Mouse (Mus musculus) limb, embryonic 15.5 days (tissue): ENCODE measurements at regions not wholly inside any gene's neighbourhood (a gene's known extent, or its start where the extent isn't known, plus 50 kb on each side); places are given as distances from the start of the nearest gene placed in this dataset.

ENCODE experiments used
- ATAC-seq: fragments of 200-750 bp; cut with Nextera tagmentation; 2 replicates; pipeline ENCODE4 v1.8.0; 2017; ENCODE audit warnings: low read depth, moderate TSS enrichment; ENCODE audit not compliant: insufficient number of reproducible peaks, low FRiP score, low TSS enrichment
- H3K27ac ChIP-seq: fragments of 300-500 bp; sonication (generic); 2 replicates; pipeline ENCODE4 v1.5.1; 2015; ENCODE audit warnings: moderate library complexity, mild to moderate bottlenecking, inconsistent platforms
- H3K27me3 ChIP-seq: fragments of 300-500 bp; sonication (generic); 2 replicates; pipeline ENCODE4 v1.6.1; 2015; ENCODE audit warnings: inconsistent platforms
- H3K36me3 ChIP-seq: fragments of 300-500 bp; sonication (generic); 2 replicates; pipeline ENCODE4 v1.6.1; 2015; ENCODE audit warnings: inconsistent platforms
- H3K4me1 ChIP-seq: fragments of 300-500 bp; sonication (generic); 2 replicates; pipeline ENCODE4 v1.6.1; 2015; ENCODE audit warnings: inconsistent platforms
- H3K4me2 ChIP-seq: fragments of 300-500 bp; sonication (generic); 2 replicates; pipeline ENCODE4 v1.6.1; 2015; ENCODE audit warnings: mild to moderate bottlenecking, inconsistent platforms
- H3K4me3 ChIP-seq: fragments of 300-500 bp; sonication (generic); 2 replicates; pipeline ENCODE4 v1.5.1; 2015; ENCODE audit warnings: mild to moderate bottlenecking, inconsistent platforms
- H3K9ac ChIP-seq: fragments of 300-500 bp; sonication (generic); 2 replicates; pipeline ENCODE4 v1.6.1; 2015; ENCODE audit warnings: inconsistent platforms
- H3K9me3 ChIP-seq: fragments of 300-500 bp; sonication (generic); 2 replicates; pipeline ENCODE4 v1.6.1; 2016; ENCODE audit warnings: inconsistent platforms
- WGBS: fragments of 180-500 bp; shearing (Covaris S2); methylation state at CpG from one replicate; pipeline ENCODE4 v1.1.7; 2015; 5-methylcytosine and 5-hydroxymethylcytosine counted together

DNA sequence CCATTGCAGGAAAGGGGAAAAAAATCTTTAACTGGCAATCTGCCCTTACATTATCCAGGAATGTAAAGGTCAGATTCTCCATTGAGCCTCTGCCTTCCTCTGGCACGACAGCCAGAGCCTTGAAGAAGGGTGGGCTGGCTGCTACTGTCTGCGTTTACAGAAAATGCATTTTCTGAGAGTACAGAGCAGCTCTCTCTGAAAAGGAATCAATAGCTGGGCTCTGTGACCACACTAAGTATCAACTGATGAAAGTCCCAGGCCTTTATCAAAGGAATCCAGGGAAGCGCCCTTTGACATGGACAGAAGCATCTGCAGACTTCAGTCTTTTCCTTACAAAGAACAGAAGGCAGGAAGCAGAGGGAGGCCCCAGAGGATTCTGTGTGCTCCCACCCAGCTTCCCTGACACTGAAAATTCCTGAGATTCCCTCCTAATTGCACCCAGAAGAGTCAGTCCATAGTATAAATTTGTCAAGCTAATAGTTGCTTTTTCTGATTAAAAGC is 124.2 kb downstream of the Ankrd50 start:
- ATAC-seq = no peak
- H3K4me1 ChIP-seq = peaks cover 7% of the 10 kb centered on the region
- H3K4me3 ChIP-seq = no peak overlapping the region
- no peaks in the 10 kb centered on the region for H3K27me3 ChIP-seq
- no peaks in the 10 kb centered on the region for H3K9me3 ChIP-seq
- no peak overlapping the region for H3K27ac ChIP-seq
- no peak overlapping the region for H3K4me2 ChIP-seq
- no peak overlapping the region for H3K9ac ChIP-seq
- 26% methylated on average over 3 of the region's 3 CpGs for WGBS
- H3K36me3 ChIP-seq = no peaks in the 10 kb centered on the region

DNA sequence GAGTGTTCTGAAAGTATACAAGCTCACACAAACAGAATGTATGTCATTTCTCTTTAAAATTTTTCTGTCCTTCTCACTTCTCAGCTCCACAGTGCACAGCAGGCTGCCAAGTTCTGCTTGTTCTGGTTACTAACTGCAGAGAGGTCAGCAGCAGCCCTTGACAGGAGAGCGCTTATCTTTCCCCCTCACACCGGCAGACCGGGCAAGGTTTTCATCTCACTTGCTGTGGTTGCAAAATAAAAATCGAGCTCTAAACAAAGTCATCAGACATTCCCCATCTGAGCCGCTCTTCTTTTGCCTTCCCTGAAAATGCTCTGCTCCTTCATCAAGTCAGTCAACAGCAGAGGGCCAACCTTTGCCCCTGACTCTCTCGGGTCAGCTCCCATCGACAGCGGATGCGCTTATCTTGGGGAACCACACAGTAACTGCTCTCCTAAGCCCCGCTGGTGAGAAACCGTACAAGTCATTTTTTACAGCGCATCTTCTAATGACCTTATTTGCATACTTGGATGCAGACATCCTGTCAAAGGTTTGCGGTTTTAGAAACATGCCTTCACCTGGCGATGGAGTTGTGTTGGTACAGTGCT is 126.6 kb downstream of the Ankrd50 start:
- H3K27me3 ChIP-seq = no peaks in the 10 kb centered on the region
- 51% methylated on average over 14 of the region's 14 CpGs for whole genome bisulfite sequencing
- no peak overlapping the region for H3K4me3 ChIP-seq
- ATAC-seq = no peak
- peaks cover 7% of the 10 kb centered on the region for H3K4me1 ChIP-seq
- no peak overlapping the region for H3K9ac ChIP-seq
- H3K36me3 ChIP-seq = no peaks in the 10 kb centered on the region
- no peak overlapping the region for H3K4me2 ChIP-seq
- H3K27ac ChIP-seq = no peak overlapping the region
- no peaks in the 10 kb centered on the region for H3K9me3 ChIP-seq

DNA sequence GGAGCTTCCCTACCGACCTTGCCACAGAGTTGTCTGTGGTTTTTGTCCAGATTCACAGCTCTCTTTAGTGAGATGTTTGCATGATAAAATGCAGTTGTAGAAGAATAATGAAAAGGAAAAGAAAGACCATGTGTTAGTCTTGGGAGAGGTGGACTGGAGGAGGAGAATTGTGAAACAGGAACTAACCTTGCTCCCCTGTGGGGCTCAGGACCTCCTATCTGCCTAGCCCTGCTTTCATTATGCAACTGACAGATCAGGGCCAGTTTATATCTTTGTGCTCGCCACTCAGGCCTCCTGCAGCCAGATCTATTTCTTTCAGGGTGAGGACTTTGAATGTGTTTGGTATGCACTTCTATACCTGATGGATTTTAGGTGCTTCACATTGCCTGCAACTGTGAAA is 140.4 kb downstream of the Ankrd50 start:
- H3K9ac ChIP-seq = no peak overlapping the region
- H3K9me3 ChIP-seq = no peaks in the 10 kb centered on the region
- no peaks in the 10 kb centered on the region for H3K27me3 ChIP-seq
- H3K4me1 ChIP-seq = no peaks in the 10 kb centered on the region
- H3K36me3 ChIP-seq = no peaks in the 10 kb centered on the region
- H3K4me2 ChIP-seq = no peak overlapping the region
- H3K4me3 ChIP-seq = no peak overlapping the region
- H3K27ac ChIP-seq = no peak overlapping the region
- WGBS = 34% methylated on average over 2 of the region's 2 CpGs
- ATAC-seq = no peak

DNA sequence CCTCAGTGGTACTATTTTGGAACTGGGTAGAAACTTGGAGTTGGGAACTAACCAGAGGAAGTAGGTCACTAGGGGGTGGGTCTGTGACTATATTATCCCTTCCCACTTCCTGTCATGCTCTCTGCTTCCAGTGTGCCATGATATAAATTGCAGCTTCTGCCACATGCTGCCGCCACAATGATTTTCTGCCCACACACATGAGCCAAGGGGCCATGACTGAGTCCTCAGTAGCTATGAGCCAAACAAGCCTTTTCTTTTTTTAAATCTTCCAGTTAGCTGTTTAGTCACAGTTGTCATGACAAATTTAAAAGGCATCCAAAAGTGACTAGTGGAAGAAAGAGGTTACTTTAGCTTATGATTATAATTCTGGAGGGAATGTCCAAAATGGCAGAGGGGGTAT is 143.0 kb downstream of the Ankrd50 start:
- Histone ChIP-seq H3K9me3 (no peaks in the 10 kb centered on the region), H3K9ac (no peak overlapping the region), H3K4me1 (no peaks in the 10 kb centered on the region), H3K36me3 (no peaks in the 10 kb centered on the region), H3K27ac (no peak overlapping the region), H3K27me3 (no peaks in the 10 kb centered on the region), H3K4me3 (no peak overlapping the region), H3K4me2 (no peak overlapping the region)
- 100% methylated on average over 1 of the region's 1 CpGs for WGBS
- no peak for ATAC-seq

DNA sequence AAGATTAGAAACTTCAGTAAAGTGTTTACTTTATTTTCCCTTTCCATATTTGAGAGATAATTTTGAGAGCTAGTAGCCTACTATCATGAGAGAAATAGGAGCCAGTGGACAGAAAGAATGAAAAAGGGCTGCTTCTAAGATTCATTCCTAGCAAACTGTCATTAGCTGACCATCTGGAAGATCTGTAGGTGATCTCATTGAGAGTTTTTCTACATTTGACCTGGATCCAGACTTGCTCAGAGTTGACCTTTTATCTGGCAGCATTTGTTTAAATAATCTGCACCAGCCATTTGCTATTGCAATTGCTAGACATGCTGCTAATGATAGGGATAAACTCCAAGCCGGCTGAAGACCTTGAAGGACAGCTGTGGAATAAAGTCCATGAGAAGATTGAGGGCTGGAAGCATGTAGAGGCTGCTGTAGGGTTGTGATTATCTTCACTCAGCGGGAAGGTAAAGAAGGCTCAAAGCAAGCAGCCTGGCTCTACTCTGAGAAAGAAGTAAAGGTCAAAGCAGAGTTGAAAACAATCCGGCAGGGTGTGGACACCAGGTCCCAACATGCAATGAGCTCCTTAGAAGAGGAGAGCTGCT is 151.2 kb downstream of the Ankrd50 start:
- 78% methylated on average over 3 of the region's 3 CpGs for WGBS

DNA sequence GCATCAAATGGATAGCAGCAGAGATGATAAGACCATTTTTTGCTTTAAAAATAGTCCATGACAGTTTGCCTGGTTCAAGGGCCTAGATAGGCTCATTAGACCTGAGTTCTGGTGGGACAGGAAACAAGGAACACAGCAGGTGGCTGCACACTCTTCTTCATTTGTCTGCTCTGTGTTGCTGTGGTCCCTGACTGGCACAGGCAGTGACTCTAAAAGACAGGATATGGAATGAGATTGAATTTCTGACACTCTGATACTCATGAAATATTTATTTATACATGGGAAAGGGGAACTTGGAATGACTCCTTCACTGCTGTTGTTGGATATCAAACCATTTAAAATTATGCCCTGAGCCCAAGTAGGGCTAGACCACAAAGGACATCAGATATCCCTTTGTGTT is 153.5 kb downstream of the Ankrd50 start:
- Histone ChIP-seq H3K4me1 (no peaks in the 10 kb centered on the region), H3K36me3 (no peaks in the 10 kb centered on the region), H3K9ac (no peak overlapping the region), H3K4me2 (no peak overlapping the region), H3K27me3 (no peaks in the 10 kb centered on the region), H3K9me3 (no peaks in the 10 kb centered on the region), H3K4me3 (no peak overlapping the region), H3K27ac (no peak overlapping the region)
- no peak for ATAC-seq

More for the DNA sequence above, 151.2 kb downstream of the Ankrd50 start:
- H3K27me3 ChIP-seq = no peaks in the 10 kb centered on the region
- no peaks in the 10 kb centered on the region for H3K36me3 ChIP-seq
- ATAC-seq = no peak
- H3K4me3 ChIP-seq = no peak overlapping the region
- no peaks in the 10 kb centered on the region for H3K9me3 ChIP-seq
- H3K4me2 ChIP-seq = no peak overlapping the region
- H3K9ac ChIP-seq = no peak overlapping the region
- no peaks in the 10 kb centered on the region for H3K4me1 ChIP-seq
- no peak overlapping the region for H3K27ac ChIP-seq

DNA sequence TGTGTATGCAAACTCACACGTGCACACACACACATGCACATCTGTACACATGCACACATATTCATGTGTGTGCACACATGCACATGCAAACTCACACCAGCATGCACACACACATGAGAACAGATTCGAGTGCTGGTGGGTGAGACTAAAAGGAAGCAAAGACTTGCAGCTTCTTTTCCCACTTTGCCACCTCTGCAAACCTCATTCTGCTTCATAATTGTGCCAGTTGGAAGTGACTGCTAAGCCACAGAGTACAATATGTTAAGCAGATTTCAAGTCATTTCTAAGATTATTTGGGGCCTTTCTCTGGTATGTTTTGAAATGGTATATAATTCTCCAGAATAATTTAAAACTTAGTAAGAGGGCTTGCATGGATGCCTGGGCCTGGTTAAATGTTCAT is 157.4 kb downstream of the Ankrd50 start:
- Histone ChIP-seq H3K36me3 (no peaks in the 10 kb centered on the region), H3K4me1 (no peaks in the 10 kb centered on the region), H3K27me3 (no peaks in the 10 kb centered on the region), H3K4me2 (no peak overlapping the region), H3K4me3 (no peak overlapping the region), H3K9me3 (no peaks in the 10 kb centered on the region), H3K9ac (no peak overlapping the region), H3K27ac (no peak overlapping the region)
- no peak for ATAC-seq
- 86% methylated on average over 2 of the region's 2 CpGs for WGBS

DNA sequence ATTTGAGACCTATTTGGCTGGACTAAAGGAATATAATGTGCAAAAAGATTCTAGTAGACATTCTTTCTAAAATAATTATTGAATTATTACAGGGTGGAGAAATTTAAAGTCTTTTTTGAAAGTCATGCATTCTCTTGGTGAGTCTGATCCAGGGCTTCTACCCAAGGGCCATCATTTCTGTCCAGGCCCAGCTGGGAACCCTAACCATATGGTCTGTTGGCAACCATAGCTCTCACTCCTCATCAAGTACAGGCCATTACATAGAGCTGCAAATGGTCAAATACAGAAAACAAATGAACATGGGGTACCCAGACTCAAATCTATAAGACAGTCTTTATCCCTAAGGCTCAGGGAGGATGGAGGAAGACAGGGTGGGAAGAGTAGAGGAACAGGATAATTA is 158.4 kb downstream of the Ankrd50 start:
- no peaks in the 10 kb centered on the region for H3K9me3 ChIP-seq
- no peak overlapping the region for H3K4me3 ChIP-seq
- ATAC-seq = no peak
- H3K36me3 ChIP-seq = no peaks in the 10 kb centered on the region
- no peak overlapping the region for H3K27ac ChIP-seq
- no peaks in the 10 kb centered on the region for H3K27me3 ChIP-seq
- H3K4me2 ChIP-seq = no peak overlapping the region
- H3K4me1 ChIP-seq = no peaks in the 10 kb centered on the region
- H3K9ac ChIP-seq = no peak overlapping the region

DNA sequence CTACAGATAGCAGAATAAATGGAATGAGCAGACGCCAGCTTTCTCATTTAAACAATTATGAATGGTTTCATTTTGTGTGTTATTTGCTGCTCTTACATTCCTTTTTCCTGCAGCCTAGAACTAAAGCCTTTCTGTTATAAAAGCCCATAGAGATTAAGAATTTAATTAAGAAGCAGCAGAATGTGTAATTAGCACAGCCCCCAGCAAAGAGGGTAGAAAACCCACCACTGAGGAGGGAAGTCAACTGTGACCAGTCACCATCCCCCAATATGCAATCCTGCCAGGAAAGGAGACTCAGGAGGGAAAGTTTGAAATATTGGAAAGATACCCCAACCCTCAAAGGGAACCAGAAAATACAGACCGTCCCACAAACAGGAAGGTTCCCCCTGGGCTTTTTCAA is 160.0 kb downstream of the Ankrd50 start:
- no peaks in the 10 kb centered on the region for H3K36me3 ChIP-seq
- no peak overlapping the region for H3K4me3 ChIP-seq
- H3K4me1 ChIP-seq = no peaks in the 10 kb centered on the region
- H3K27ac ChIP-seq = no peak overlapping the region
- no peaks in the 10 kb centered on the region for H3K9me3 ChIP-seq
- no peak for ATAC-seq
- H3K4me2 ChIP-seq = no peak overlapping the region
- 66% methylated on average over 2 of the region's 2 CpGs for WGBS
- H3K9ac ChIP-seq = no peak overlapping the region
- H3K27me3 ChIP-seq = no peaks in the 10 kb centered on the region

DNA sequence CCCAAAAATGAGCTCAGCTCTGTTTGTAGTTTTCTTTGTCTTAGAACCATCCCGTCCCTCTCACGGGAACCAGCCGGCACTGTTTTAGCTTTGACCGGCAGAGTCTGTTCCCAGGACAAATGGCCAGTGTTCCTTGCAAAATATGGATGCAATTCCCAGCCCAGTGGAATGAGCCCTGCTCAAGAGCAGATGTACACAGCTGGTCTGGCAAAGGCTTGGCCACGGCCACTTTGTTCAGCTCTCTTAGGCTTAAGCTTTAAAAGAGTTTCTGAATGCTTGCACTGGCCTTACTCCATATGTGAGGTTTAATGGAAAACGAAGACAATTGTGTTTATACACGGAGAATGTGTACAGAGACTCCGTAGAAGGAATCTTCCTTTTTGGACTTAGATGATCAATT is 162.2 kb downstream of the Ankrd50 start:
- peak; percentile 58; the same call in 1 of the 2 replicates for ATAC-seq

DNA sequence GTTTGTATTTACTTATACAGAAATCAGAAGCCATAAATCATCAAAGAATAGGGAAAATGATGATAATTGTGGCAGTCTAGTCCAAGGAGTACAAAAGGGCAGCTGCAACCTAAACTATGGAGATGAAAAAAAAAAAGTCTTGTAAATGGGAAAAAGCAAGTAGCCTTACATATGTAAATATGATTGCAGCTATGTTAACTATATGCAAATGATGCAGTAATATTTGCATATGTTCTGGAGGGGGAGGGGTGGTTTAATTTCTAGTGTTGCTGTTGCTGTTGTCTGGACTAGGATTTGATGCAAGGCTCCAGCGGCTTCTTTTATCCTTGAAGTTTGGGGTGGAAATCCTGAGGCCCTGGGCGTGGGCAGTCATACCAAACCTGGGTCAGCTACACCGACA is 163.0 kb downstream of the Ankrd50 start:
- H3K9me3 ChIP-seq = no peaks in the 10 kb centered on the region
- 72% methylated on average over 3 of the region's 3 CpGs for WGBS
- no peak for ATAC-seq
- no peaks in the 10 kb centered on the region for H3K27me3 ChIP-seq
- no peak overlapping the region for H3K4me3 ChIP-seq
- H3K4me2 ChIP-seq = no peak overlapping the region
- H3K9ac ChIP-seq = no peak overlapping the region
- H3K36me3 ChIP-seq = no peaks in the 10 kb centered on the region
- H3K27ac ChIP-seq = no peak overlapping the region
- H3K4me1 ChIP-seq = no peaks in the 10 kb centered on the region

More for the DNA sequence above, 162.2 kb downstream of the Ankrd50 start:
- Histone ChIP-seq H3K4me1 (no peaks in the 10 kb centered on the region), H3K4me2 (no peak overlapping the region), H3K9me3 (no peaks in the 10 kb centered on the region), H3K9ac (no peak overlapping the region), H3K27ac (no peak overlapping the region), H3K27me3 (no peaks in the 10 kb centered on the region), H3K4me3 (no peak overlapping the region), H3K36me3 (no peaks in the 10 kb centered on the region)
- WGBS = 45% methylated on average over 8 of the region's 8 CpGs

DNA sequence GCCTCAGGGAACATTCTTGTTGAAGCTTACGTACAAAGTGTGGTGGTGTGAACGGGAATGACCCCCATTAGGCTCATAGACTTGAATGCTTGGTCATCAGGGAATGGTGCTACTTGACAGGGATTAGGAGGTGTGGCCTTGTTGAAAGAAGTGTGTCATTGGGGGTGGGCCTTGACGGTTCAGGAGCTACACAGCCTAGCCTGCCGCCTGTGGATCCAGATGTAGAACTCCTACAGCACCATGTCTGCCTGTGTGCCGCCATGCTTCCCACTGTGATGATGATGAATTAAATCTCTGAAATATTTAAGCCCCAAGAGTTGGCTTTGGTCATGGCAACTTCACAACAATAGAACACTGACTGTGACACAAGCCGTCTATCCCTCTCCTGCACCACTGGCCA is 163.6 kb downstream of the Ankrd50 start:
- H3K9me3 ChIP-seq = no peaks in the 10 kb centered on the region
- no peaks in the 10 kb centered on the region for H3K36me3 ChIP-seq
- H3K4me1 ChIP-seq = no peaks in the 10 kb centered on the region
- H3K9ac ChIP-seq = no peak overlapping the region
- H3K4me3 ChIP-seq = no peak overlapping the region
- H3K27me3 ChIP-seq = no peaks in the 10 kb centered on the region
- no peak overlapping the region for H3K4me2 ChIP-seq
- no peak overlapping the region for H3K27ac ChIP-seq
- WGBS = 90% methylated on average over 6 of the region's 6 CpGs
- no peak for ATAC-seq

DNA sequence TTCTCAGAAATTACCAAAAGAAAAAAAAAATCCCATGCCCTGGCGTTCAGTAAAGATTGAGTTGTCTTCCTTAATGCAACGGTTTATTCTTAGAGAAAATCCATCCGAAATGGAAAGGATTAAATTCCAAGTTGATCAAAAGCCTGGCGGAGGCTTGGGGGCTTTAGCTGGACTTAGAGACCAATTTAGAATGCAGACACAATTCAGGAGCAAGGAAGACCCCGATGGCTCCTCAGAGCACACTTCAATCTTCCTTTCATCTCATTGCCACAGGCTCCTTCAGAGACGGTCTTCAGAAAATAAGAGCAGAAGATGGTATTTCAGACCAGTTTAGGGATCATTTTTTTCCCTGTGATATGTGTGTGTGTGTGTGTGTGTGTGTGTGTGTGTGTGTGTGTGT is 171.8 kb downstream of the Ankrd50 start:
- no peak overlapping the region for H3K4me3 ChIP-seq
- H3K27me3 ChIP-seq = no peaks in the 10 kb centered on the region
- no peak overlapping the region for H3K9ac ChIP-seq
- no peaks in the 10 kb centered on the region for H3K9me3 ChIP-seq
- no peak for ATAC-seq
- no peak overlapping the region for H3K27ac ChIP-seq
- H3K4me1 ChIP-seq = no peaks in the 10 kb centered on the region
- 77% methylated on average over 6 of the region's 6 CpGs for WGBS
- H3K4me2 ChIP-seq = no peak overlapping the region
- no peaks in the 10 kb centered on the region for H3K36me3 ChIP-seq
